Mouse (Mus musculus): ENCODE data around the gene Olfr411.

DNA sequence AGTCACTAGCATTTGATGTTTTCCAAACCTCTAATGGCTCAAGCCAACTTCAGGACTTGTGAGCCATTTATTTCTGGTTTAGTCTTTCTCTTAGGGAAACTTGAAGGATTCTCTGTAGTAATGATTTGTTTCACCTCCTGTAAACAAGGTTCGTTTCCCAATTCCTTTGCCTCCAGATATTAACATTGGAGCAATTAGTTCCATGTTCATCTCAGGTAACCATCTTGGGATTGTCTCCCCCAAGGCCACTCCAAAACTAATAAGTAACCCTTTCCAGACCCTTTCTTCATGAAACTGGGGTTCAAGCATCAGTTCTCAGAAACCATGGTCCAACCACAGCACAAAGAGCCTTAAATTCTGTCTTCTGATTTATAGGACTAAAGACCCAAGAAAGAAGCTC is 9.3 kb upstream of the Olfr411 start, which contains the start of gene Olfr412:
- TF ChIP-seq CTCF (IDR thresholded peaks at IDR 0.05; ENCODE audit: extremely low read depth, insufficient read depth, insufficient read length, insufficient replicate concordance): no peak
- TF ChIP-seq POLR2A (IDR thresholded peaks at IDR 0.05; ENCODE audit: low read depth, low read length): no peak

All from spleen, adult 2 months (tissue).